Mouse (Mus musculus) bone marrow, adult 2 months (tissue): Measurements from ENCODE around the gene Luzp2.

Experiments used
- CTCF ChIP-seq: fragments of 200-500 bp; IDR thresholded peaks from 2 replicates; pipeline ENCODE4 v1.5.1; 2011; ENCODE audit warnings: low read length, control low read depth; ENCODE audit not compliant: control insufficient read depth, insufficient read depth
- POLR2A ChIP-seq: fragments of 200-500 bp; IDR thresholded peaks from 2 replicates; pipeline ENCODE4 v1.6.1; 2011; ENCODE audit warnings: low read depth, mild to moderate bottlenecking, control low read depth, low read length, borderline replicate concordance; ENCODE audit not compliant: control insufficient read depth

GRCm38 (mm10) chr7:55009173-55009771 lies 174.0 kb downstream of the Luzp2 start:
- TF ChIP-seq CTCF (no peak), POLR2A (no peak)
